ENCODE assay signal across 15 mouse cellular contexts in the genomic region with DNA sequence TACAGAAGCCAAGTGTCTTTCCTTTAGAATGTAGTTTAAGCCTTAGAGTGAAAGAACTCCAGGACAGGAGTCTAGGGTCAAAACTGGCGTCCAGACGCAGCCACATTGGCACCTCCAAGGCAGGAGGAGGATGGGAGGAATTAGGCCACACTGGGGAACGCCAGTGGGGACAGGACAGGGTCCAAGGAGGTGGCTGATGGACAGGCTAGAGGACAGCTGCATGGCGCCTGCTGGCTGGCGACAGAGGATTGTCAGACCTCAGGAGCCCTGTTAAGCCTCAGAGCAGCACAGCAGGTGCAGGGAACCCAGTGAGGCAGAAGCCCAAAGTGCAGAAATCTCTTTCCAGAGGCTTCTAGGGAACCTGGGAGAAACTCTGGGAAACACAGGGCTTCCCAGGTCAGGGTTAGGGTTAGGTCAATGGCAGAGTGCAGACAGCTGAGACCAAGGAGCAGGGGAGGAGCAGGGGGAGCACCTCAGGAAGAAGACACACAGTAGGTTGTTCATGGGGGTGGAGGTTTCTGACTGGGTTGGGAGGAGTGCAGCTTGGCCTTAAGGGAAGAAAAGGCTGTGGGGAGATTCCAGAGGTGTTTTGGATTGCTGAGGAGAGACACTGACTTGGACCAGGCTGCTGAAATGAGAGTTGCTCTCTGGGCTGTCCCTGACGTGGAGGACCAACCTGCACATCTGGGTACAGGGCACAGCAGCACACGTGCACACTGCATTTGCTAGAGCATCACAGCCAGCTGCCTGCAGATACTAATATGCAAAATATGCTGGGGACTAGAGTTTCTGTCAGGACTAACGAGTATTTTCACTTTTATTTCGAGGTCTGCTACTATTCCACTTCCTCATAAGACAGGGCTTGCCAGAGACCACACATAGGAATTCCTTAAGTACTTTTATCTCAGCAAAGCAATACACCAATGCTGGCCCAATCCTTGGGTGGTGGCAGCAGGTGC. TPM values are rescaled to one million over a fixed set of nuclear protein-coding genes. Genes with fewer than 3 reads are reported as not detected.
DNase-seq lines count a peak whose midpoint lies in the region; ATAC-seq and TF ChIP-seq lines count a peak whose summit lies in the region.
"Had no signal": no experiment of that assay in that cellular context is flagged by ENCODE, and none has a peak within 500 bp of the region (broad histone marks: within the 10 kb centered on the region; RNA-seq: fewer than 3 reads in every experiment).

No protein-coding gene starts in this region.

- H3K4me1 ChIP-seq in intestine, embryonic 15.5 days (replicated peaks), result peaks cover 20% of the 10 kb centered on the region
- H3K4me1 ChIP-seq in intestine, postnatal 0 days (replicated peaks; ENCODE audit: control insufficient read depth, insufficient read depth, low read length), result peaks cover 7% of the 10 kb centered on the region; the same call in 1 of the 2 replicates
- H3K4me1 ChIP-seq in G1E (ENCODE audit: insufficient read depth, low read depth, low read length), result peaks cover 44% of the 10 kb centered on the region
- peaks cover 45% of the 10 kb centered on the region for H3K4me1 ChIP-seq in embryonic facial prominence, embryonic 15.5 days
- H3K4me1 ChIP-seq in hindbrain, embryonic 16.5 days (ENCODE audit: control insufficient read depth, insufficient read depth, low read depth, low read length), result peaks cover 5% of the 10 kb centered on the region; the same call in 1 of the 2 replicates

- ATAC-seq in intestine, embryonic 15.5 days, result no peak
- ATAC-seq in intestine, postnatal 0 days, result no peak
- no peak for ATAC-seq in G1E (ENCODE audit: extremely low read depth, insufficient number of reproducible peaks, low FRiP score, poor library complexity, severe bottlenecking)
- ATAC-seq in embryonic facial prominence, embryonic 15.5 days (ENCODE audit: insufficient number of reproducible peaks, low FRiP score, low TSS enrichment, low read depth), result no peak
- ATAC-seq in hindbrain, embryonic 16.5 days, result no peak

- DNase-seq in G1E (ENCODE audit: low spot score), result no peak
- DNase-seq in retina, postnatal 1 day, result peak; percentile 21
- DNase-seq in lung, postnatal 10 days, result no peak
- DNase-seq: adrenal gland, adult 2 months; cerebellum, adult 9-10 months; embryo, embryonic 11 days; kidney, adult 18-20 months; kidney, postnatal 25 days; thymus, adult 18-20 months had no signal

- H3K27ac ChIP-seq in intestine, embryonic 15.5 days, result no peak overlapping the region
- no peak overlapping the region for H3K27ac ChIP-seq in intestine, postnatal 0 days (ENCODE audit: low read depth, low read length)
- H3K27ac ChIP-seq in embryonic facial prominence, embryonic 15.5 days (replicated peaks), result peak overlapping the region; percentile 39; the same call in 1 of the 2 replicates
- no peak overlapping the region for H3K27ac ChIP-seq in hindbrain, embryonic 16.5 days (ENCODE audit: low read depth, low read length)
- H3K27ac ChIP-seq: hindbrain, embryonic 10.5 days had no signal

- H3K36me3 ChIP-seq in intestine, embryonic 15.5 days, result no peaks in the 10 kb centered on the region
- no peaks in the 10 kb centered on the region; the same call in 1 of the 2 replicates for H3K36me3 ChIP-seq in intestine, postnatal 0 days (ENCODE audit: control insufficient read depth, insufficient read depth)
- peaks cover 3% of the 10 kb centered on the region for H3K36me3 ChIP-seq in G1E (replicated peaks)
- no peaks in the 10 kb centered on the region for H3K36me3 ChIP-seq in embryonic facial prominence, embryonic 15.5 days
- H3K36me3 ChIP-seq in hindbrain, embryonic 16.5 days (ENCODE audit: control insufficient read depth, insufficient read depth, low read length), result no peaks in the 10 kb centered on the region
- H3K36me3 ChIP-seq: hindbrain, embryonic 10.5 days had no signal

- H3K9ac ChIP-seq in intestine, embryonic 15.5 days, result no peak overlapping the region
- H3K9ac ChIP-seq in intestine, postnatal 0 days (ENCODE audit: low read depth, low read length), result no peak overlapping the region
- no peak overlapping the region for H3K9ac ChIP-seq in embryonic facial prominence, embryonic 15.5 days
- no peak overlapping the region for H3K9ac ChIP-seq in hindbrain, embryonic 16.5 days (ENCODE audit: low read depth, low read length)

- no peaks in the 10 kb centered on the region for H3K9me3 ChIP-seq in intestine, embryonic 15.5 days
- H3K9me3 ChIP-seq in intestine, postnatal 0 days (ENCODE audit: control insufficient read depth), result no peaks in the 10 kb centered on the region
- H3K9me3 ChIP-seq in G1E (replicated peaks), result no peaks in the 10 kb centered on the region
- H3K9me3 ChIP-seq in embryonic facial prominence, embryonic 15.5 days (replicated peaks), result no peaks in the 10 kb centered on the region
- no peaks in the 10 kb centered on the region for H3K9me3 ChIP-seq in hindbrain, embryonic 16.5 days (ENCODE audit: control insufficient read depth, low read length)
- H3K9me3 ChIP-seq: hindbrain, embryonic 10.5 days had no signal

- 78% methylated on average over 9 of the region's 9 CpGs for WGBS in intestine, embryonic 15.5 days
- WGBS in intestine, postnatal 0 days, result 82% methylated on average over 9 of the region's 9 CpGs
- 64% methylated on average over 9 of the region's 9 CpGs for WGBS in embryonic facial prominence, embryonic 15.5 days
- WGBS in hindbrain, embryonic 16.5 days, result 66% methylated on average over 9 of the region's 9 CpGs

- no peaks in the 10 kb centered on the region for H3K27me3 ChIP-seq in intestine, embryonic 15.5 days (replicated peaks)
- H3K27me3 ChIP-seq in intestine, postnatal 0 days (replicated peaks; ENCODE audit: control insufficient read depth, insufficient read depth, low read length), result no peaks in the 10 kb centered on the region
- H3K27me3 ChIP-seq in G1E (ENCODE audit: insufficient read depth, low read length), result no peaks in the 10 kb centered on the region
- H3K27me3 ChIP-seq in embryonic facial prominence, embryonic 15.5 days, result no peaks in the 10 kb centered on the region
- peaks cover 7% of the 10 kb centered on the region for H3K27me3 ChIP-seq in hindbrain, embryonic 16.5 days (replicated peaks; ENCODE audit: control insufficient read depth, insufficient read depth, low read length)

- H3K4me2 ChIP-seq in intestine, embryonic 15.5 days (replicated peaks), result 0 out of 2 replicates have a peak overlapping the region, but pooled peaks have one; percentile 86
- H3K4me2 ChIP-seq in intestine, postnatal 0 days (replicated peaks; ENCODE audit: low read depth), result no peak overlapping the region
- peak overlapping the region; percentile 81; the same call in 1 of the 2 replicates for H3K4me2 ChIP-seq in embryonic facial prominence, embryonic 15.5 days (replicated peaks)
- H3K4me2 ChIP-seq in hindbrain, embryonic 16.5 days (ENCODE audit: low read length), result no peak overlapping the region
- H3K4me2 ChIP-seq: midbrain, embryonic 11.5 days had no signal

- H3K4me3 ChIP-seq in intestine, embryonic 15.5 days (replicated peaks), result no peak overlapping the region
- H3K4me3 ChIP-seq in intestine, postnatal 0 days (ENCODE audit: low read depth, low read length), result no peak overlapping the region
- 0 out of 2 replicates have a peak overlapping the region, but pooled peaks have one; percentile 10 for H3K4me3 ChIP-seq in G1E (ENCODE audit: low read depth, low read length)
- H3K4me3 ChIP-seq in embryonic facial prominence, embryonic 15.5 days (replicated peaks), result no peak overlapping the region
- no peak overlapping the region for H3K4me3 ChIP-seq in hindbrain, embryonic 16.5 days (ENCODE audit: low read length)
- H3K4me3 ChIP-seq: hindbrain, embryonic 10.5 days had no signal

- no peak for TF ChIP-seq CTCF in intestine, postnatal 0 days (IDR thresholded peaks at IDR 0.05; ENCODE audit: low read depth)
- no peak for TF ChIP-seq CTCF in G1E (IDR thresholded peaks at IDR 0.05; ENCODE audit: low read depth, low read length)

RNA-seq across cellular contexts. Expression of a gene that starts 2.9 kb away (rescaled TPM):
- polyA plus RNA-seq in intestine, embryonic 15.5 days (2015; fragmentation: Nextera tagmentation; extraction: Ambion mirVana), result 19.6 and 21.3 TPM in 2 replicates
- 10.3 and 10.4 TPM in 2 replicates for polyA plus RNA-seq in intestine, postnatal 0 days (2015; fragmentation: Nextera tagmentation; extraction: Ambion mirVana)
- 3.5 and 6.8 TPM in 2 replicates for total RNA-seq in G1E (2014; fragmentation: Nextera tagmentation)
- total RNA-seq in G1E (2017), result 3.5 and 4.7 TPM in 2 replicates
- 1.1 and 1.6 TPM in 2 replicates for polyA plus RNA-seq in G1E (2012)
- 24.9 and 26.9 TPM in 2 replicates for polyA plus RNA-seq in embryonic facial prominence, embryonic 15.5 days (2015; fragmentation: Nextera tagmentation; extraction: Ambion mirVana)
- polyA plus RNA-seq in hindbrain, embryonic 16.5 days (2015; fragmentation: Nextera tagmentation; extraction: Ambion mirVana), result 2.2 and 2.5 TPM in 2 replicates

RNA-seq across cellular contexts. Expression of a gene that starts 48.4 kb away (rescaled TPM):
- 21.4 and 25.5 TPM in 2 replicates for polyA plus RNA-seq in intestine, embryonic 15.5 days (2015; fragmentation: Nextera tagmentation; extraction: Ambion mirVana)
- polyA plus RNA-seq in intestine, postnatal 0 days (2015; fragmentation: Nextera tagmentation; extraction: Ambion mirVana), result 16.8 and 17.9 TPM in 2 replicates
- total RNA-seq in G1E (2014; fragmentation: Nextera tagmentation) (73.9 and 74.8 TPM in 2 replicates), G1E (2017) (39.4 and 41.1 TPM in 2 replicates)
- polyA plus RNA-seq in G1E (2012), result 22.7 and 24.2 TPM in 2 replicates
- 31.1 and 32.5 TPM in 2 replicates for polyA plus RNA-seq in embryonic facial prominence, embryonic 15.5 days (2015; fragmentation: Nextera tagmentation; extraction: Ambion mirVana)
- polyA plus RNA-seq in hindbrain, embryonic 16.5 days (2015; fragmentation: Nextera tagmentation; extraction: Ambion mirVana), result 40.8 and 42.1 TPM in 2 replicates

Comparison
In these comparisons a context has a peak if more than half of its experiments do, and no peak if none do; other contexts are left out.
1. H3K4me2 ChIP-seq: peak in intestine, embryonic 15.5 days (single experiment) and embryonic facial prominence, embryonic 15.5 days (single experiment); none in intestine, postnatal 0 days (single experiment) and hindbrain, embryonic 16.5 days (single experiment).